Comparison of ENCODE assay signal across 8 mouse cellular contexts in the genomic region with DNA sequence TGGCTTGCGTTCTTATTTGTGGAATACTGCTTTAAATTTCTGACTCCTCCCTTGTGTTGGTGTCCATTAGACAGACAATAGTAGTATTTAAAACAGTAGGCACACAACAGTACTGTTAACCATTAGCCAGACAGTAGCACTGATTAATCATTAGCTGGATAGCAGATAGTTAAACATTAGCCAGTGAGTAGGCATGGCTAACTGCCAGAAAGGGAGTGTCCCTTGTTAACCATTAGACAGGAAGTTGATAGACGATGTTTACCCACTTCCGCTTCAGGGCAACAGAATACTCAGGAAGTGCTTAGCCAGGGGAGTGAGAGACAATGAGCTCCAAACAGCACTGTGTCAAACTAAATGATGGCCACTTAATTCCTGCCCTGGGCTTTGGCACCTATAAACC. TPM values are rescaled to one million over a fixed set of nuclear protein-coding genes. Genes with fewer than 3 reads are reported as not detected.
DNase-seq lines count a peak whose midpoint lies in the region; ATAC-seq and TF ChIP-seq lines count a peak whose summit lies in the region.

Akr1c13 (plus strand) TSS at position 247 of the 400 bp plus-strand sequence.

- POLR2A ChIA-PET in Patski (lab: Charles Lee): no interaction called here

- no peak within 1 kb of the TSS for H3K9ac ChIP-seq in hindbrain, embryonic 13.5 days
- H3K9ac ChIP-seq in lung, embryonic 16.5 days (ENCODE audit: low read length): no peak within 1 kb of the TSS

- ATAC-seq in hindbrain, embryonic 13.5 days (ENCODE audit: low FRiP score): peak; percentile 49; the same call in 1 of the 2 replicates
- peak; percentile 80 for ATAC-seq in Patski
- peak; percentile 56 for ATAC-seq in lung, embryonic 16.5 days (ENCODE audit: low read depth)

- H3K36me3 ChIP-seq in hindbrain, embryonic 13.5 days: no peaks in the 10 kb centered on the region
- no peaks in the 10 kb centered on the region for H3K36me3 ChIP-seq in hindbrain, embryonic 10.5 days
- no peaks in the 10 kb centered on the region for H3K36me3 ChIP-seq in lung, embryonic 16.5 days (ENCODE audit: control insufficient read depth, insufficient read depth, low read length)

- H3K4me1 ChIP-seq in hindbrain, embryonic 13.5 days (replicated peaks): no peaks in the 10 kb centered on the region
- no peaks in the 10 kb centered on the region for H3K4me1 ChIP-seq in hindbrain, embryonic 10.5 days (replicated peaks)
- H3K4me1 ChIP-seq in lung, embryonic 16.5 days (replicated peaks; ENCODE audit: control insufficient read depth, insufficient read depth, low read length): no peaks in the 10 kb centered on the region

- in situ Hi-C loops in Patski (cut with MboI; ENCODE audit: low pct_unique_long_range_greater_than_20kb): no loop called here

- CTCF ChIA-PET in Patski (lab: Charles Lee): no interaction called here

- H3K4me2 ChIP-seq in hindbrain, embryonic 13.5 days: peak within 1 kb of the TSS; percentile 10; the same call in 1 of the 2 replicates
- H3K4me2 ChIP-seq in lung, embryonic 16.5 days (ENCODE audit: low read depth, low read length): 0 out of 2 replicates have a peak within 1 kb of the TSS, but pooled peaks have one; percentile 2

- no peak for TF ChIP-seq CTCF in Patski (IDR thresholded peaks at IDR 0.05)

- DNase-seq in hindbrain, embryonic 10.5 days (ENCODE audit: low spot score): no peak
- DNase-seq in Patski (ENCODE audit: low read depth, low spot score): peak; percentile 95
- DNase-seq in kidney, adult 11 months: peak; percentile 78
- DNase-seq in yolk sac, embryonic 10.5 days (ENCODE audit: low spot score): peak; percentile 48
- no peak for DNase-seq in frontal cortex, postnatal 36 days (ENCODE audit: low spot score in 2 of 2)
- no peak for DNase-seq in layer of hippocampus, postnatal 36 days

- H3K4me3 ChIP-seq in hindbrain, embryonic 13.5 days: no peak within 1 kb of the TSS
- H3K4me3 ChIP-seq in hindbrain, embryonic 10.5 days: no peak within 1 kb of the TSS
- no peak within 1 kb of the TSS for H3K4me3 ChIP-seq in lung, embryonic 16.5 days (ENCODE audit: low read length)

- no peaks in the 10 kb centered on the region for H3K9me3 ChIP-seq in hindbrain, embryonic 13.5 days
- no peaks in the 10 kb centered on the region for H3K9me3 ChIP-seq in hindbrain, embryonic 10.5 days
- no peaks in the 10 kb centered on the region for H3K9me3 ChIP-seq in lung, embryonic 16.5 days (ENCODE audit: control insufficient read depth, low read length)

- H3K27ac ChIP-seq in hindbrain, embryonic 13.5 days: no peak within 1 kb of the TSS
- no peak within 1 kb of the TSS for H3K27ac ChIP-seq in hindbrain, embryonic 10.5 days
- H3K27ac ChIP-seq in lung, embryonic 16.5 days (ENCODE audit: low read length): no peak within 1 kb of the TSS

- no peaks in the 10 kb centered on the region for H3K27me3 ChIP-seq in hindbrain, embryonic 13.5 days
- H3K27me3 ChIP-seq in hindbrain, embryonic 10.5 days (ENCODE audit: insufficient read depth, poor library complexity, severe bottlenecking): no peaks in the 10 kb centered on the region
- no peaks in the 10 kb centered on the region for H3K27me3 ChIP-seq in Patski
- H3K27me3 ChIP-seq in lung, embryonic 16.5 days (ENCODE audit: control insufficient read depth, insufficient read depth, low read depth, low read length): no peaks in the 10 kb centered on the region

- WGBS in hindbrain, embryonic 13.5 days: 47% methylated on average over 3 of the region's 3 CpGs
- 76% methylated on average over 3 of the region's 3 CpGs for whole genome bisulfite sequencing in hindbrain, embryonic 10.5 days
- WGBS in lung, embryonic 16.5 days: 38% methylated on average over 3 of the region's 3 CpGs

RNA-seq across cellular contexts. Expression of gene Akr1c13, which starts in this region (rescaled TPM):
- 5.6 and 6.0 TPM in 2 replicates for polyA plus RNA-seq in hindbrain, embryonic 13.5 days (2015; fragmentation: Nextera tagmentation; extraction: Ambion mirVana)
- polyA plus RNA-seq in hindbrain, embryonic 10.5 days (2016; fragmentation: Nextera tagmentation; extraction: Ambion mirVana): 0.65 and 0.72 TPM in 2 replicates
- polyA plus RNA-seq in Patski (2021): 46.1 TPM
- polyA plus RNA-seq in lung, embryonic 16.5 days (2015; fragmentation: Nextera tagmentation; extraction: Ambion mirVana): 7.8 and 11.1 TPM in 2 replicates
- not detected for total RNA-seq in layer of hippocampus, postnatal 36 days (2021)

Comparison
In these comparisons a context has a peak if more than half of its experiments do, and no peak if none do; other contexts are left out.
1. DNase-seq: peak in Patski (single experiment), kidney, adult 11 months (single experiment) and yolk sac, embryonic 10.5 days (single experiment); none in hindbrain, embryonic 10.5 days (single experiment), frontal cortex, postnatal 36 days (0 of 2) and layer of hippocampus, postnatal 36 days (0 of 2).
2. Peak in every context shown above with its lines, with median percentiles within 50 percentile points of each other: ATAC-seq.